Mouse (Mus musculus) regulatory T cell (primary cell): ENCODE results near the gene Hps6.

Source experiments
- in situ Hi-C: fragments of 300-600 bp; cut with MboI, MseI; formaldehyde crosslinking; loops from one replicate; pipeline ENCODE4 v1.15.1; 2025; ENCODE audit warnings: high pct_unique_total_duplicates

The Hps6 gene

DNA sequence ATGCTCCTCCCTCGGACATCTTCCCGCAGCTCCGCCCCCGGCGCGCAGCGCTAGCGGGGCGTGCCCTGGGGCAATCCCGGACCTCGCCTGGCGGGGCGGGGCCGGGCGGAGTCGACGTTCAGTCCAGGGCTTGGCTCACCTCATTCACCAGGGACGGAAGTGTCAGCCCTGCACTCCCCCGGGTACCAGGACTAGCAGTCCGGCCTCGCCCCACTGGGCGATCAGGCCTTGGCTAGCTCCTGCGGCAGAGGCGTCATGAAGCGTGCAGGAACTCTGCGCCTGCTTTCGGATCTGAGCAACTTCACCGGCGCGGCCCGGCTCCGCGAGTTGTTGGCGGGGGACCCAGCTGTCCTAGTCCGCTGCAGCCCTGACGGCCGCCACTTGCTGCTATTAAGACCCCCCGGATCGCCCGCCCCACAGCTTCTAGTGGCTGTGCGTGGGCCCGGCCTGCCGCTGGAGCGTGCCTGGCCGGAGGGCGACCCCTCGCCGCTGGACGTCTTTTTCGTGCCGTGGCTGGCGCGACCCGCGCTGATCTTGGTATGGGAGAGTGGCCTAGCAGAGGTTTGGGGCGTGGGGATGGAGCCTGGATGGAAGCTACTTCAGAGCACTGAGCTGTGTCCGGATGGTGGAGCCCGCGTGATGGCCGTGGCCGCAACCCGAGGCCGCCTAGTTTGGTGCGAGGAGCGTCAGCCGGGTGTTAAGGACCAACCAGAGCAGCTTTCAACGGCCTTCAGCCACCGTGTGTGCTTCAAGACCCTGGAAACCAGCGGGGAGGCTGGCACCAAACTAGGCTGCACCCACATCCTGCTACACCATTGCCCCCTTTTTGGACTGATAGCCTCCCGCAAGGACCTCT lies at the start of gene Hps6:
Gene Hps6, plus strand, starts transcription at position 138 of the 856 bp plus-strand sequence.
- in situ Hi-C loops, result no loop called here

DNA sequence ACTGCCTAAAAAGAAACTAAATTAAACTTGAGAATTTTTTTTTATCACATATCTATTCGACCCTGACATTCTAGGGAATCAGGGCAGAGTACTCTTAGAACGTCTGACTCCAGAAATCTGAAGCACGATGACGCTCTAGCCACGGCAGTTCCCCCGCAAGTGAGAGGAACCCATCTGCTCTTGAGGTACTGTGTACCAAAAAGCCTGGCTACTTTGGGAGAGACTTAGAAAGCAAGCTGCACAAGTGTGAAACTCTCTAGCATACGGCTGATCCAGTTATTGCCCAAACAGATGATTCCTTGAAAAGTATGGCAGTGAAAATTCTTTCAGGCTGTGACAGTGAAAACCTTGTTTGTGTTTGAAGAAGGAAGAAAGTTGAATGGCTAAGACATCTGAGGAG lies 46.6 kb upstream of the Hps6 start:
- in situ Hi-C loops, result loop anchor here (5.0 kb wide), 1 partner anchor 139 kb away; the partner anchor contains the start of gene Kcnip2

DNA sequence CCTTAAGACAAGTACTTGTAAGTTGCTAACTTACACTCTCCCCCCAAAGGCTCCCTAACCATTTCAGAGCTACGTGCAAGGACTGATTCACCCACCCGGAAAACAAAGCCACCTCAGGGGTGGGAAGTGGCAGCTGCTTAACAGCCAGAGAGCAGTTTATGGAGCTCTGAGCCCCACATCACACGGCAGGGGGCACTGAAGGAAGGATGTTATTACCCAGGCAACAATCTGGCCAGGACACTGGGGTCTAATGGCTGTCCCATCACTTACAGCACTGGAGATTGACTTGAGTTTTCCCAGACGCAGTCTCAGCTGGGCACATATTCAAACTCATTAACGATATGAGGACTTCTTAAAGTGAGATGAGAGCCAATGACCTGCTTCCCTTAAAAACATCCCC lies 42.5 kb upstream of the Hps6 start:
- in situ Hi-C loops, result no loop called here

DNA sequence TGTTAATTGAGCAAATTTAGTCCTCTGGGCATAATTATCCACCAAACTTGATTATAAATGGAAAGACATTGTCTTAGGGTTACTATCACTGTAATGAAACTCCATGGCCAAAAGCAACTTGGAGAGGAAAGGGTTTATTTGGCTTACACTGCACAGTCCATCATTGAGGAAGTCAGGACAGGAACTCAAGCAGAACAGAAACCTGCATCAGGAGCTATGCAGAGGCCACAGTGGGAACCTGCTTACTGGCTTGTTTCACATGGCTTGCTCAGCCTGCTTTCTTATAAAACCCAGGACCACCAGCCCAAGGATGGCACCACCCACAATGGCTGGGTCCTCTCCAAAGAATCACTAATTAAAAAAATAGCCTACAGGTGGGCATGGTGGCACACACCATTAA lies 18.9 kb upstream of the Hps6 start:
- in situ Hi-C loops, result loop anchor here (5.0 kb wide), 1 partner anchor 33 kb away; no protein-coding TSS in a partner anchor

DNA sequence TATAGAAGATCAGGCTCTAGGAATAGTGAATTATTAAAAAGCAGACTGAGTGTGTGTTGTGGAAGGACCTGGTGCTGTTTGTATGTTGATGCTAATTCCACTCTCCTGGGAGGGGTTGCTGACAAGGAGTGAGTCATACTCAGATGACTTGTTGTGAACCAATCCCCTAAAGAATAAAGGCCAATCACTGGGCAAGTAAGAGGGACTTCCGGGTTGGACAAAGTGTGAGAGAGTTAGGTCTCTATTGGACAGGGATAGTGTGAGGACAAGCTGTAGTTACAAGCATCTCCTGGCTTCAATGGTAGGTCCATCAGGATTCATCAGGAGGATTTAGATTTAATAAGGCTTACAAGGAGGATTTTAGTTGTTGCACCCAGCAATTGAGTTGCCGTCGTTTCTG lies 15.1 kb upstream of the Hps6 start:
- in situ Hi-C loops, result no loop called here

DNA sequence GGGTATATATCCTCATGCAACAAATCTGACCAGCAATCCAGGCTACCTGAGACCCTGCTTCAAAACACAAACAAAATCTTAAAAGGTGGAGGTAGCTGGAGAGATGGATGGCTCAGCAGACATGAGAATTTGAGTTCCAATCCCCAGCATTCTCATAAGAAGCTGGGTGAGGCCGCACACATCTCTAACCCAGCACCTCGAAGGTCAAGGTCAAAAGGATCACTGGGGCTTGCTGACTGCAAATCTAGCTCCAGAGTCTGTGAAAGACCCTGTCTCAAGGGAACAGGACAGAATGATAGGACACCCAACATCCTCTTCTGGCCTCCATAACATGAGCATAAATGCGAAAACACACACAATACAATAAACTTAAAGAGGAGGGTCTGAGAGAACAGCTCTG lies 12.1 kb upstream of the Hps6 start:
- in situ Hi-C loops, result loop anchor here (10.0 kb wide), 1 partner anchor 186 kb away; no protein-coding TSS in a partner anchor

DNA sequence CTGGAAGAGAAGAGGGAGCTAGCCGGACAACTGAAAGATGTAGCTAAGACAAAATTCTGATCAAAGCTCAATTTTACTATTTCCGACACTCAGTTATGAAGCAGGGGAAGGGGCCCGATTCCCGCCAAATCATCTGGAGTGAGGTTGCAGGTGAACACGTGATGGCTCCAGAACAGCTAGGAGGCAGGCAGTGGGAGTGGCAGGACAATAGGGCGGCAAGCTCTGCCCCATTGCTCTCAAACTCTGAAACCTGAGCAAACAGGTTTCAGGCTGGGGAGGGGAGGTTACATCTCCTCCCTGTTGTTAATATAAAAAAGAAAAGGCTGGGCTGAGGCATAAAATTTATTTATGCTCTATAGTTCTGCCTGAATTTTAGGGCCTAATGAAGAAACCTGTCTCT lies 9.9 kb upstream of the Hps6 start:
- in situ Hi-C loops, result loop anchor here (10.0 kb wide), 1 partner anchor 189 kb away; no protein-coding TSS in a partner anchor

DNA sequence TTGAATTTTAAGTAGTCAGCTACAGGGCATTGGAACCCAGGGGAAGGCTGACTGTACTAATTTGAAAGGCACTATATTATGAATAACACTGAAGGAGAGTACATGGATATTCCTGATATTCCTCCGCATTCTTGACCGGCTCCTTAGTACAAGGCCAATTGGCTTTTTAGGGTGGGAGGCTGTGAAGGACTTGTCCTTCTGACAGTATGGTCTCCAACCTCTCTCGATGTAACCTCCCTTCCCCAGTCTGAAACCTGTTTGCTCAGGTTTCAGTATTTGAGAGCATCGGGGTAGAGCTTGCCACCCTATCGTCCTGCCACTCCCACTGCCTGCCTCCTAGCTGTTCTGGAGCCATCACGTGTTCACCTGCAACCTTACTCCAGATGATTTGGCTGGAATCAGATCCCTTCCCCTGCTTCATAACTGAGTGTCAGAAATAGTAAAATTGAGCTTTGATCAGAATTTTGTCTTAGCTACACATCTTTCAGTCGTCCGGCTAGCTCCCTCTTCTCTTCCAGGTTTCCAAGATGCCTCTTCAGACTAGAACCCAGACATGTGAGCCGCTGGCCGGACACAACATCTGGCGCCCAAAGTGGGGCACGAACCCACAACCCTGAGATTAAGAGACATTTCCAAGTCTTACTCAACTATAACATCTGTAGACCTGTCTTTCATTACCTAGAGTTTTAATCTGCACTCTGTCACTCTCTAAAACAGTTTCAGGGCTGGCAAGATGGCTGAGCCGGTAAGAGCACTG lies 9.1 kb upstream of the Hps6 start:
- in situ Hi-C loops, result loop anchor here (10.0 kb wide), 1 partner anchor 189 kb away; no protein-coding TSS in a partner anchor

DNA sequence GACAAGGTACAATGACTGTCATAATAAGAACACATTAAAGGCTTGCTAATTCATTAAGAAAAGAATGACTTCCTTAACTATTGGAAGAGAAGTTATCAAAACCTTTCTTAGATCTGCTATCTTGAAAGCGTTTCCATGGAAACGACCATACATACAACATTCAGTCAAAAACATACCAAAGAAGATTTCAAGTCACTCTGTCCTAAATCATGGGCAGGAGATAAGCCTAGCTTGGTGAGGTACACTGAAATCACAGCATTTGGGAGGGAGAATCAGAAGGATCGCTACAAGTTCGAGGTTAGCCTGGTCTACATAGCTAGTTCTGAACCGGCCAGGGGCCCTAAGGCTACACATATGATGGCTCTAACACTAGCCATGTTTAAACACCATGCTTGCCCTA lies 5.9 kb upstream of the Hps6 start:
- in situ Hi-C loops, result loop anchor here (10.0 kb wide), 1 partner anchor 193 kb away; no protein-coding TSS in a partner anchor

DNA sequence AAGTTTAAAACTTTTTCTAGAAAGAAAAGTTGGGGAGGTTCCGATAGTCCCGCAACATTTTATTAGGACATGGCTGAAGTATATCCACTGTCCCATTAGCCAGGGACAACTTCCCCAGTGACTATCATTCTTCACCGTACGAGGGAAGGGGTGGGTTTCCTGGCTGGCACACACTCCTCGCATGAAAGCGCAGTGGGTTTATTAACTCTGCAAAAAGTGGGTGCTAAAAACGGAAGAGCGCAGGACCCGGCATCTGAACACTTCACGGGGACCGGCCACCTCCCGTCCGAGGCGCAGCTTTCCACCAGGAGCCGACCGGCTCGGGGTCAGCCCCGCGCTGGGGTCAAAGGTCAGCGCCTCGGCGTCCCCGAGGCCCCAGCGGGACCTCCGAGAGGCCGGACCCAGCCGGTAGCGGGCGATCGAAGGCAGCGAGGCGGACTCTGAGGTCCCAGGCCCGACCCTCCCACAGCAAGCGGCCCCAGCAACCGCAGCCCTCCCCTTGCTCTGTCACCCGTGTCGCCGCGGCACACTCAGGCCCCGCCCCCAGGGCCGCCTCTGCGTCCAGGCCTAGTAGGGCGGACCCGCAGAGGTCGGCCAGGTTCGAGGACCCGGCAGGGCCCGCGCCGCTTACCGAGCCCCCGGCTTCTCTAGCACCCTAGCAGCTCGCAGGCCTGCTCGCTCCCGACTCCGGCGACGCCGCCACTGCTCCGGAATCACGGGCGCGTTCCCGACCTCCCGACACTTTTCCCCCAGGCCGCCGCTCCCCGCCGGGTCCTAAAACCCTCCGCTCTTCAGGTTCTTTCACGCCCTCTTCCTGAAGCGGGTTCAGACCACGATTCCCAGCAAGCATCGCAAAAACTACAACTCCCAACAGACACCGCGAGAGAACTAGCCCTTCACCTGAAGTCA lies 5.3 kb upstream of the Hps6 start, which contains the start of gene Armh3:
Gene Armh3, minus strand, starts transcription at position 704 of the 909 bp plus-strand sequence.
- in situ Hi-C loops, result loop anchor here (10.0 kb wide), 1 partner anchor 193 kb away; no protein-coding TSS in a partner anchor

DNA sequence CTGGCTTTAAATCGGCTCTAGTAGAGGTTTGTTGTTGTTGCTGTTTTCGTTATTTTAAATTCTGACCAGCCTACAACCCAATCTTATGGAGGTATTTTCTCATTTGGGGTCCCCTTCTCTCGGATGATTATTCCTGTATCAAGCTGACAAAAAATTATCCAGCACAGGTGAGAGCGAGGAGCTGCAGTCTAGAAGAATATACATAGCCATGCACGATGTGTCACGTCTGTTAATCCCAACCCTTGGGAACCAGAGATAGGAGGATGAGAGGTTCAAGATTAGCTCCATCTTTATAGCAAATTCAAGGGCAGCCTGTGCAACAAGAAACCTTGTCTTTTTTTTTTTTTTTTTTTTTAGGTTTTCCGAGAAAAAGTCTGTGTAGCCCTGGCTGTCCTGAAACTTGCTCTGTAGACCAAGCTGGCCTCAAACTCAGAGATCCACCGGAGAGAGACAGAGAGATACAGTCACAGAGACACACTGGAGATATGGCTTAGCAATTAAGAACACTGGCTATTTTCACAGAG lies 4.6 kb upstream of the Hps6 start:
- in situ Hi-C loops, result loop anchor here (10.0 kb wide), 1 partner anchor 194 kb away; no protein-coding TSS in a partner anchor

DNA sequence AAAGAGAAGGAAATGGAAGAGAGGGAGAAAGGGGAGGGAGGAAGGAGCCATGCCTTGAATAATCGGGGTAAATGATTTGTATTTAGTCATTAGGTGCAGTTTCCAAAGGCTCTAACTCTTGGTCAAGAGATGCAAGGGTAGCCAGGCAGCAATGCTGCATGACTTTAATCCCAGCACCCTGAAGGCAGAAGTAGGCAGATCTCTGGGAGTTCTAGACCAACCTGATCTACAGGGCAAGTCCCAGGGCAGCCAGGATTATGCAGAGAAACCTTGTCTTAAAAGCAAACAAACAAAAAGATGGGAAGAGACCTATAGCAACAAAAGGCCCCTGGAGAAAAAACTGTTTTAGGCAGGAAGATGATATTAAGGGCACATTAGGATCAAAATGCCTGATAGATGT lies 3.9 kb upstream of the Hps6 start:
- in situ Hi-C loops, result loop anchor here (10.0 kb wide), 1 partner anchor 195 kb away; no protein-coding TSS in a partner anchor

DNA sequence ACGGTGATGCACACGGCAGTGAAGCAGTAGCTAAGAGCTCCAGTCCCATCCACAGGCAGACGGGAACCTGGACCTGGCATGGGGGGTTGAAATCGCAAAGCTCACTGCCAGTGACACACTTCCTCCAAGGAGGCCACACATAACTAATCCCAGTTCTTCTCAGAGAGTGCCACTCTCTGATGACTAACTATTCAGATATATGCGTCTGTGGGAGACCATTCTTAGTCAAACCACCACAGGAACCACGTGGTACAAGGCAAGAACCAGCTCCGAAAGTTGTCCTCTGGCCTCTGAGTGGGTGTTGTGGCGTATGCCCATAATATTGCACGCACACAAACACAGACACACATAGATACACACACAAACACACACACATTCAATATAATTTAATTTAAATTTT lies 1.0 kb upstream of the Hps6 start:
- in situ Hi-C loops, result no loop called here

DNA sequence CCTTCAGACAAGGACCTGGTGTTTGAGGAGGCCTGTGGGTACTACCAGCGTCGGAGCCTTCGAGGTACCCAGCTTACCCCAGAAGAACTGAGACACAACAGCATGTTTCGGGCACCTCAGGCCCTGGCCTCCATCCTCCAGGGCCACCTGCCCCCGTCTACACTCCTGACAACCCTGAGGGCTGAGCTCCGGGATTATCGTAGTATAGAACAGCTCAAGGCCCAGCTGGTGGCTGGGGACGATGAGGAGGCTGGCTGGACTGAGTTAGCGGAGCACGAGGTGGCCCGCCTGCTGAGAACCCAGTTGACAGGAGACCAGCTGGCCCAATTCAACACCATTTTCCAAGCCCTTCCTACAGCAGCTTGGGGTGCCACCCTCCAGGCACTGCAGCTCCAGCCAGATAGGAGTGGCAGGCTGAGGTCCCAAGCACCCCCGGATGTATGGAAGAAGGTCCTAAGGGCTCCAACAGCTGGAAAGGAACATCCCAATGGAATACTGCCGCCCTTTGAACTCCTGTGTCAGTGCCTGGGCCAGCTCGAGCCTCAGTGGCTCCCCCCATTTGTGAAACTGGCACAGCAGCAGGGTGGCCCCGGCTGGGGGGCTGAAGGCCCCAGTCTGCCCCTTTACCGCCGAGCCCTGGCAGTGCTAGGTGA lies 1.6 kb downstream of the Hps6 start:
- in situ Hi-C loops, result no loop called here

DNA sequence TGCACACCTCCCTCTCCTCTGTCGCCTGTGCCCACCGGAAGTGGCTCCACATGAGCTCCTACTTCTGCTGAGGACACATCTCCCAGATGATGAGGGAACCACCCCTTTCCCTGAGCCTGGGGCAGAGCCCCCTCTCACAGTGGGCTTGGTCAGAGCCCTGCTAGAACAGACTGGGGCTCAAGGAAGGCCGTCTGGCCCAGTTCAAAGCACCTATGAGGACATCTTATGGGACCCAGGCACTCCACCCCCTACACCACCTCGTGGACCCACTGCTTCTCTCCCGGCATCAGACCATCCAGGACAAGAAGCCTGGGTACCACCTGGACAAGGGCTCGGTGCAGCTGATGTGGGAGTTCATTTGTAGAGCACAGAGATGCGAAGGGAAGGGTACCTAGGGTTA lies 2.4 kb downstream of the Hps6 start:
- in situ Hi-C loops, result no loop called here

DNA sequence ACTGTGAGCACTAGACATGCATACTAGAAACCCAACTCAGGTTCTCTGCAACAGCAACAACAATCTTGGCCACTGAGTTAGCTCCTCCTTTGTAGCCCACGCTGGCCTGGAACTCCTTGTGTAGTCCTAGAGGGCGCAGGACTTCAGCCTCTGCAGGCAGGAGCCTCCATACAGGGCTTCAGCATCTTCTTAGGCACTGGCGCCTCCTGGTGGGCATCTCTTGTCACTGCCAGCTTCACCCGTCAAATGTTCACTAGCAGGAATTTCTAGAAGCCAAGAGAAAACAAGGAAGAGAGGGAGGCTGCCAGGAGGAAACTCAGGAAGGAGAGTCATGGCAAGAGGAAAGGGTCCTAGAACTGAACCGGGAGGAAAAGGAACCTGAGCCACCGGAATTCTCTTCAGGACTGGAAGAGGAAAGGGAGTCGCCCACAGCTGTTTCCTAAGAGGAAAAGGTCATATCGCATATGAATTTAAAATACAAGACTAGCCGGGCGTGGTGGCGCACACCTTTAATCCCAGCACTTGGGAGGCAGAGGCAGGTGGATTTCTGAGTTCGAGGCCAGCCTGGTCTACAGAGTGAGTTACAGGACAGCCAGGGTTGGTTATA lies 11.4 kb downstream of the Hps6 start:
- in situ Hi-C loops, result loop anchor here (5.0 kb wide), 3 partner anchors 32 to 202 kb away; no protein-coding TSS in a partner anchor

DNA sequence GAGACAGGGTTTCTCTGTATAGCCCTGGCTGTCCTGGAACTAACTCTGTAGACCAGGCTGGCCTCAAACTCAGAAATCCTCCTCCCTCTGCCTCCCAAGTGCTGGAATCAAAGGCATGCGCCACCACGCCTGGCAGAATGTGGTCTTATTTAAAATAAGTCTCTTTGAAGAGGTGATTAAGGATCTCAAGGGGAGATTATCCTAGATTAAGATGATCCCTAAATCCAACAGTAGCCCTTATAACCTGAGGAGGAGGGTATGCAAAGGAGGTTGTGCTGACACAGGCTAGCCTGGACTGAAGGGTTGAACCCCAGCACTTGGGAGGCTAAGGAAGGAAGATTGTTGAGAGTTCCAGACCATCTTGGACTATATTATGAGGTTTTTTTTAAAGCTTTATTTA lies 12.7 kb downstream of the Hps6 start:
- in situ Hi-C loops, result loop anchor here (5.0 kb wide), 3 partner anchors 34 to 204 kb away; no protein-coding TSS in a partner anchor

DNA sequence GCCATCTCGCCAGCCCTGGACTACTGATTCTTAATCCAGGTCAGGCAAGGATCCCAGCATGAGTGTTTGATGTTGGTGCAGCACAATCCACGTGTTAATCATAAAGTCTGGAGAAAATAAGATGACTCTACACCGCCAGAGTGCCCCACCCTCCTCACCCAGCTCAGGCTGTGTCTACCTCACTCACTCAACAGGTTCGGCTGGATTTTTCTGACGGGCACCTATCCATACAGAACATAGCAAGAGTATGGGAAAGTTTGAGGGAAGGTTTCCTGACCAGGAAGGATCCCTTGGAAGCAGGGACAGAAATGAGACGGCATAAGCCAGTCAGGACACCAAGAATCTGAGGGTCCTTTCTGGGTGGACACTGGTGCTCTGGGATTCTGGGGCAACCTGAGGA lies 21.7 kb downstream of the Hps6 start:
- in situ Hi-C loops, result no loop called here

DNA sequence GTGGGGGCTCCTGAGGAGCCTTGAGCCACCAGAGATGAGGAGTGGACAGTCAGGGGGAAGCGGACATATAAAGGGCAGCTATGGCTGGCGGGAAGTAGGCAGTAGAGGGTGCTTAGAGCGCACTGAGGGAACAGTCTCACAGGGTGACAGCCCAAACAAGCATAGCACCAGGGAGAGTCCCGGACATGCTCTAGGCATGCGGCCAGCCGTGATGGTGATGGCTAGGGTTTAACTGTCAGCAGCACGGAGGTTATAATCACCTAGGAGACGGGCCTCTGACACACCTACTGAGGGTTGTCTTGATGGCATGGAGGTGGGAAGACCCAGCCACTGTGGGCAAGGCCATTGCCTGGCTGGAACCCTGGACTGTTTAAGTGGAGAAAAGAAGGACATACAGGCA lies 23.3 kb downstream of the Hps6 start:
- in situ Hi-C loops, result no loop called here
